Mouse (Mus musculus) bone marrow, adult 2 months (tissue): Measurements from ENCODE around the gene Tubb4a.

Experiments used
- CTCF ChIP-seq: fragments of 200-500 bp; IDR thresholded peaks from 2 replicates; pipeline ENCODE4 v1.5.1; 2011; ENCODE audit warnings: low read length, control low read depth; ENCODE audit not compliant: control insufficient read depth, insufficient read depth
- POLR2A ChIP-seq: fragments of 200-500 bp; IDR thresholded peaks from 2 replicates; pipeline ENCODE4 v1.6.1; 2011; ENCODE audit warnings: low read depth, mild to moderate bottlenecking, control low read depth, low read length, borderline replicate concordance; ENCODE audit not compliant: control insufficient read depth

DNA sequence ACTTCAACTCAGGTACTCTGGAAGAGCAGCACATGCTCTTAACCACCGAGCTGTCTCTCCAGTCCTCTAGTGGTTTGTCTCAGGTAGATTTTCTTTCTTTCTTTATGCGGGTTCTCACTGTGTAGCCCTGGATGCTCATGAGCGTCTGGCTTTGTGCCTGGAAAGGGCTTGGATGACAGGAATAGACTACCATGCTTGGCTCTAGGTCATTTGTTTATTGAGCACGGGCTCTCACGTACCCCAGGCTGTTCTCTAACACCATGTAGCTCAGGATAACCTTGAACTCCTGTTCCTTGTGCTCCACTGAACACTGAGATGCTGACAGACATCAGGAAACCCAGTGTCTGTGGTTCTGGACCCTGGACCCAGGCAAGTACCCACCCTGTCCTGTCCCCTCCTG, 5.1 kb downstream of the Tubb4a start:
- no peak for TF ChIP-seq CTCF
- no peak for TF ChIP-seq POLR2A
